Mouse (Mus musculus) C2C12 (cell line): Measurements from ENCODE around the gene Psd.

Experiments used
- CTCF ChIP-seq: IDR thresholded peaks from one replicate; pipeline ENCODE4 v1.5.1; 2011; ENCODE audit not compliant: control insufficient read depth, insufficient read depth, insufficient read length
- MAX ChIP-seq: IDR thresholded peaks from one replicate; pipeline ENCODE4 v1.6.1; 2011; ENCODE audit warnings: mild to moderate bottlenecking, control low read depth
- MYOD1 ChIP-seq: IDR thresholded peaks from one replicate; pipeline ENCODE4 v1.6.1; 2011; ENCODE audit warnings: low read depth; ENCODE audit not compliant: control insufficient read depth, insufficient read length

DNA sequence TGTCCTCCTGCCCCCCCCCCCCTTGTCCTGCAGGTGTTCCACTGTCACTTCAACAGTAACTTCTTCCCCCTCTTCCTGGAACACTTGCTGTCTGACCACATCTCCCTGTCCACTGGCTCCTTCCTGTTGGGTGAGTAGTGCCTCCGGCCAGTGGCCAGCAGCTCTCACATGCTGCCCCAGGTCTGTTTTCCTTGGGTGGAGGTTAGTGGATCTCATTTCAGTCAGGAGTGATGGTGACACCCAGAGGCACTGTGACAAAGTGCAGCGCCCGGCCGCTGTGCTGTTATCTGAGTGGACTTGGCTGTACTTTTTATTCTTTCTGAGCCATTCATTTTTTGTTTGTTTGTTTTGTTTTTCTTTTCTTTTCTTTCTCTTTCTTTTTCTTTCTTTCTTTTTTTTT, 42.2 kb upstream of the Psd start:
- no peak for TF ChIP-seq MAX
- peak; percentile 64 for TF ChIP-seq CTCF
- no peak for TF ChIP-seq MYOD1
